Mouse (Mus musculus) monocyte, adult 59 days (primary cell): ENCODE data around the gene Oprl1. TPM values are rescaled to one million over a fixed set of nuclear protein-coding genes. Genes with fewer than 3 reads are reported as not detected.

Experiments used
- total RNA-seq, 2 experiments: library from RNA; stranded (reverse); gene quantifications; one replicate each; pipeline ENCODE4 v1.2.4; 2023

The Oprl1 gene
- total RNA-seq, result 1 to 10 TPM in 1 of 2 experiments, not detected in 1; 1.3 TPM

DNA sequence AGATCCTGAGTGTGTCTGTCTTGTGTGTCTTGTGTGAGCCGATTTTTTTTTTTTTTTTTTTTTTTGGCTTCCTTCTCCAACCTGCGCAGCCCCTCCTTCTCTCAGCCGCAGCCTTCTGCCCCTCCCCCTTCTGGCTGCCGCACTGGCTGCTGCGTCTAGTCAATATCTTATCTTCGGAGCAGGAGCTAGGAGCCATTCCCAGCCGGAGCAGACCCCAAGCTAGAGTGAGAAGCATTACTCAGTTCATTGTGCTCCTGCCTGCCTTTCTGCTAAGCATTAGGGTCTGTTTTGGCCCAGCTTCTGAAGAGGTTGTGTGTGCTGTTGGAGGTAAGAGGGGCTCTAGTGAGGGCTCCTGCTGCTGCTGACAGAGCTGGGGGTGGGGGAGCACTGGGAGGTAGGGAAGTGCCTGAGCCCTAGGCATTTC, at the start of gene Oprl1:
Oprl1 (plus strand) TSS at position 114 of the 424 bp plus-strand sequence.

DNA sequence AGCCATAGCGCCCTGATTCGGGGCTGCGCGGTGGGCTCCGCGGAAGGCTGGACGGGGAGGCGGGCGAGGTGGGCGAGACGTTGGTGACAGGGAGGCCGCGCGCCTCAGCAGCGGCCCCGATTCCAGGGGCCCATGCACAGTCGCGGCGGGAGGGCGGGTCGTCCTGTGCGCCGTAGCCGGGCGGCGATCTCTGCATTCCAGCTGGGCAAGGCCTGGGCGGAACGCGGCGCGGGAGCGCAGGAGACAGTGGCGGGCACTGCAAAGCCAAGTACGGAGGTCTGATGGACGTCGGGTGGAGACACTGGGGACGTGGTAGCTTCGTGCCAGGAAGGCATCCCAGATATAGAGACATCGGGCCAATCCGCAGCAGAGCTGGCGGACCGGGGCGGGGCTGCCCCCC, 43.5 kb upstream of the Oprl1 start, which contains the start of gene Sox18:
Sox18 (minus strand) TSS at position 315 of the 400 bp plus-strand sequence.

DNA sequence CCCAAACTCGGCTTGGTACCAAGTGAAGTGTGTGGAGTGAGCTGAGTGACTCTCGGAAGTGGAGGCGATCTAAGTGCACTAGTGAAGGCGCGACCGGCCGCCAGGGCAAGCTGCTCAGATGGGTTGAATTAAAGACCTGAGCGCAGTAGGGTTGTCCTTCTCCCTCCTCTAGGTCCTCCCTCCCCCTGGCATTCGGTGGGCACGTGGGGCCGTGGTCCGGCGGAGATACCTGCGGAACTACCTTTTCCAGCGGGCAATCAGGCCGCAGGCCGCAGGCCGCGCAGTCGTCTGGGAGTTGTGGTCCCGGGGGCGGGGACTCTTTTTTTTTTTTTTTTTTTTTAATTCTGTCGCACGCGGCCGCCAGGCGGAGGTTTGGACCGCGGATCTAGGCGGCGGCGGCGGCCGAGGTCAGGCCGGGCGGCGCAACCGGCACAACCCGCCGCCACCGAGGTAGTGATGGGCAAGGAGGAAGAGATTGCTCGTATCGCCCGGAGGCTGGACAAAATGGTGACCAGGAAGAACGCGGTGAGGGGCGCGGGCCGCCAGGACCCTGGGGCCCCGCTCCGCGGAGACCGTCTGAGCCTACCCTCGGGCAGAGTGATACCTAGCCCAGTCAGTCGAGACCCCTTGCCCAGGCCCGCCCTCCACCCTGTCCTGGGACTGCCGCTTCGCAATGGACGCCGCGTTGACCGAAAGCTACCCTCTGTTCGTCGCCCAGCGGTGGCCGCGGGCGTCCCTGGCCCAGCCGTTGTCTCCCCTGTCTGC, 34.7 kb upstream of the Oprl1 start, which contains the start of gene Tcea2:
Tcea2 (plus strand) TSS at position 360 of the 765 bp plus-strand sequence.

GRCm38 (mm10) chr2:181693339-181694280, 21.2 kb upstream of the Oprl1 start, which contains the start of gene Rgs19:
Rgs19 (minus strand) TSS chr2:181693977.

DNA sequence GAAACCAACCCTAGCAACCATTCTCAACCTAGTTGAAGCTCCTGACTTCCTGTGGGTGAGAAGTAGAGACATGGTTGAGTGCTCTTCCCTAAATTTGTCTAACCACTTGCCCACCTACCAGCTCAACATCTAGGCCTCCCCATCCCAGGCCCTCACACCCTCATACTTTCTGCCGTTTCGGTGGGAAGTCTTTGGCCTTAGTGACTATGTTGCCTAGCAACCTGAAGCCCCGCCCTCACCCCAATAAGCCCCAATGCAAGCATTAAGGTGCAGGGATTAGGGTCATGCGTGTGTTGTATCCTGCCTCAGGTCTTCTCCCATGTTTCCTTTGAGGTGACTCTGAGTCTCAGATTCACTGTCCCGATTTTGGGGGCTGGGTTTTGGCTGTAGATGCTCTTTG, 16.6 kb upstream of the Oprl1 start, which contains the start of gene Lkaaear1:
Lkaaear1 (minus strand) TSS at position 202 of the 400 bp plus-strand sequence.

GRCm38 (mm10) chr2:181763006-181763830, 48.4 kb downstream of the Oprl1 start, which contains the start of gene Myt1:
Myt1 (plus strand) TSS chr2:181763332.

Other genes starting within 250 kb of the Oprl1 start
- gene Abhd16b, start 221.8 kb upstream of the Oprl1 start, total RNA-seq, result not detected
- gene Tpd52l2, start 217.9 kb upstream of the Oprl1 start, total RNA-seq, result 10 to 100 TPM; 77.9 to 80.4 TPM
- gene Dnajc5, start 194.5 kb upstream of the Oprl1 start, total RNA-seq, result 10 to 100 TPM; 93.9 to 98.2 TPM
- gene Uckl1, start 130.1 kb upstream of the Oprl1 start, total RNA-seq, result 100 to 1,000 TPM; 126 to 127 TPM
- gene Prpf6, start 123.1 kb upstream of the Oprl1 start, total RNA-seq, result 10 to 100 TPM; 37.5 to 42.1 TPM
- gene Zfp512b, start 122.2 kb upstream of the Oprl1 start, total RNA-seq, result 10 to 100 TPM; 15.1 to 18.4 TPM
- 1 to 10 TPM; 2.2 to 3.5 TPM for gene Samd10, start 115.8 kb upstream of the Oprl1 start, total RNA-seq
- gene Gm29797, start 58.0 kb upstream of the Oprl1 start, total RNA-seq, result not detected
- not detected for gene Sox18, start 43.4 kb upstream of the Oprl1 start, total RNA-seq
- 10 to 100 TPM in 1 of 2 experiments, 1 to 10 TPM in 1; 8.8 to 11.2 TPM for gene Tcea2, start 34.7 kb upstream of the Oprl1 start, total RNA-seq
- gene Rgs19, start 21.0 kb upstream of the Oprl1 start, total RNA-seq, result 100 to 1,000 TPM; 177 to 199 TPM
- gene Lkaaear1, start 16.6 kb upstream of the Oprl1 start, total RNA-seq, result not detected
- gene Myt1, start 48.3 kb downstream of the Oprl1 start, total RNA-seq, result not detected
- gene Pcmtd2, start 122.8 kb downstream of the Oprl1 start, total RNA-seq, result 10 to 100 TPM; 28.6 to 34.6 TPM
- gene Polr3k, start 149.3 kb downstream of the Oprl1 start, total RNA-seq, result 1 to 10 TPM; 7.0 to 9.9 TPM